Mouse (Mus musculus): ENCODE measurements around the gene Mapk8ip2. TPM values are rescaled to one million over a fixed set of nuclear protein-coding genes. Genes with fewer than 3 reads are reported as not detected.
"Not testable (repeated sequence)": the region's sequence is repeated elsewhere in the genome, so short reads cannot be mapped to it uniquely, and the experiment has no call there.

The Mapk8ip2 gene
- 10 to 100 TPM; 14.3 to 19.0 (median 15.0) TPM for total RNA-seq (2022)

DNA sequence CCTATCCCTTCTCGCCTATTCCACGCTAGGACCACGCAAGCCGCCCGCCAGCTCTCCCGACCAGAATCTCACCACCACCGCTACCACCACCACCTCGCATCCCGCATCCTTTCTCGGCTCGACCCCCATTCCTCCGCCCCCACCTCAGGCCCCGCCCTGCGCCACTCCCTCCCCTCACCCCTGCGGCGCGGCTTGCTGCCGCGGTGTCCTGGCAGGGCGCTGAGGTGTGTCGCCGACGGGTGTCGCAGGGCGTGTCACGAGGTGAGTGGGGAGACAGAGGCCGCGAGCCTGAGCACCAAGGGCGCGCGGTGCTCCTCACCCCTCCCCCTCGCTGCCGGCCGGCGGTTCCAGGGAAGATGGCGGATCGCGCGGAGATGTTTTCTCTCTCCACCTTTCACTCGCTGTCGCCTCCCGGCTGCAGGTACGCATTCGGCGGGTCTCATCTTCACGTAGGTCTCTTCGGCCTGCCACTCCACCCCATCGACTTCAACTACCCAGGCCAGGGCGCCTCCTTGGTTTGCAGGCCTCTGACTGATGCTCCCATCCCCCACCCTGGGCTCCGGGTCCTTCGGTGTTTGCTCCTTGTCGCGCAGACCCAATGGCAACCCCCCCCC is at the start of gene Mapk8ip2:
Mapk8ip2 (plus strand) TSS at position 49 of the 614 bp plus-strand sequence.
- DNase-seq: no peak

DNA sequence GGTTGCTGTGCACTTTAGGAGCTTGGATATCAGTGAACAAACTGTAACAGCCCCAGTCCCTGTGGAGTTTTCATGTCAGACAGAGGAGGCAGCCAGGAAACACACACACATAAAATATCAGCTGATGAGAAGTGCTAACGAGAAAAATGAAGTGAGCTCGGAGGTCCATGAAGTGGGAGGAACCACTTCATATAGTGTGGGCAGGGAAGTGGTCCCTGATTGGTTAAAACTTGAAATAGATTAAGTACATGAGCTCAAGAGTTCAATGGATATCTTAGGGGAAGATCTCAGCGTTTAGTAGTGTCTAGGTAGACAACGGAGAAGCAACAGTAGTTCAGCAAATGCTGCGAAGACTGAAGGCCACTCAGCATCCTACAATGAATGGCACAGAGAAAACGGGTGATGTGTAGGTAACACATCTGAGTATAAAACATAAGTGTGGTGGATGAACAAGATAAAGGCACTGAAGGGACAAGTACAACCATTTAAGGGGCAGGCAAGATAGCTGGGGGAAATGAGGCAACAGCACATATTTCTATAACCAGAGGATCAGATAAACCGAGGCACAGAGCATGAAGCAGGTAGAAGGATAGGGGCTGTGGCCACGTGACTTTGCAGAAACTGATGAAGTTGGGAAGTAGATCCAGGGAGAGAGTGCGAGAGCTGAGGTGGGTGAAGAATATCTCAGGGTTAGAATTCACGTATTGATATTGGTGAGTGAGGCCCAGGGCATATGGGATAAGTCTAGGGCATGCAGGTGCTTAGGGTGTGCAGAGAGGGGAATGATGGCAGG is 48.7 kb upstream of the Mapk8ip2 start:
- DNase-seq: no peak

DNA sequence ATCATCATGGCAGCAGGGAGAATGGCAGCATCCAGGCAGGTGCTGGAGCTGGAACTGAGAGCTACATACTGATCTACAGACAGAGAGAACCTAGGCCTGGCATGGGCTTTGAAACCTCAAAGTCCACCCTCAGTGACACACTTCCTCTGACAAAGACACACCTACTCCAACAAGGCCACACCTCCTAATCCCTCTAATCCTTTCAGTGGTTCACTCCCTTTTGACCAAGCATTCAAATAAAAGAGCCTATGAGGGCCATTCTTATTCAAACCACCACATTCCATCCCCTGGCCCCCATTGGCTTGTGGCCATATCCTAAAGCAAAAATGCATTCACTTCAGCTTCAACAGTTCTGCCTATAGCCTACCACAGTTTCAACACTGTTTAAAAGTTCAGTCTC is 47.0 kb upstream of the Mapk8ip2 start:
- DNase-seq: no peak

DNA sequence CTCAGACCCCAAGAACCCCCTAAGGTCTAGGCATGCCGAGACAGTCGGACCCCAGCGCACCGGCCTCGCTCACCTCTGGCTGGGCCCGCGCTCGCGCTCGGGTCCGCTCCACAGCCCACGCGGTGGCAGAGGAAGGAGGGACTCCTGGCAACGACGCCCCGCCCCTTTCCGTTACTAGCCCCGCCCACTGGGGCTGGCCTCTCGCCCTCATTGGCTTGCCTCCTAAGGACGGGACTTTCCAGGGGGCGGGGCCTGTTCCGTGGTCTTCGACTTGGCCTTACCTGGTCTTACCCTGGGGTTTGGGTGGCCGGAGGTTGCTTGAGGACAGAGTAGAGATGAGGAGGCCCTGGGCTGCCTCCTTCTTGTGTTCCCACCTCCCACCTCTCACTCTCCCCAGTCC is 43.6 kb upstream of the Mapk8ip2 start, which contains the start of gene Syce3:
Syce3 (minus strand) TSS at position 386 of the 400 bp plus-strand sequence.
- no peak for DNase-seq

GRCm38 (mm10) chr15:89415282-89415681 is 38.4 kb upstream of the Mapk8ip2 start:
- no peak for DNase-seq

- no peak for DNase-seq
Measured at GRCm38 (mm10) chr15:89421938-89422337, 31.8 kb upstream of the Mapk8ip2 start.

DNA sequence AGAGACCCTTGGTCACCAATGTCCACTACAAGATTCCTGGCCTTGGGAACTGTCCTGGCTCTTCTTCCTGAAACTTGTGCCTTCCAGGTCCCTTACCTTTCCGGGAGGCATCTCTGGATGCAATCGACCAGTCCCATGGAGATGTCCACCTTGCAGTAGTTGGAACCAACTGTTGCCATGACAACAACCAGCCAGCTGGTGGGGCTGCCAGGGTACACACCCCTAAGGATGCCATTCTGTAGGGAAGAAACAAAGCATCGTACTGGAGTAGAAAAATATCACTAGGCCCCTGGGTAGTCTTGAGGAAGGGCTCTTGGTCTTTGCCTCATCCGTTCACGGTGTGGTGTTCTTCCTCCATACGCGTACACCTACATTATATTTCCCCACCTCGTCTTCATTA is 29.1 kb upstream of the Mapk8ip2 start:
- DNase-seq: no peak

DNA sequence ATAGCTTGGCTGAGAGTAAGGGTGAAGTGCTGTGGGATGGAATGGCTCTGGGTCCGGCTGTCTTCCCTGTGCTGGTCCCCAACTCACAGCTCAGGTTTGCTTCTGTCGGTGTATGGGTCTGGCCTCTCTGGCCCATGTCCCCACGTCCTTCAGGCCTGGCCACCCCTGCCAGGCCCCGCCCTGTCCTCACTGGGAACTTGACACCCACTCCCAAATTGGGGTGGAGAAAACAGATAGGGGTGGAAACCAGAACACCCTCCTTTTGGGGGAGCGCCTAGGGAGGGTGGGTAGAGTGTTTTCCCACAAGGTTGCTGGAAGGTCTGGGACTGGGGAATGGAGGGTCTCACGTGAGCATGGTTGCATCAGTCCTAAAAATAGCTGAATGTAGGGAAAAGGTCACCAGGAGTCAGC is 28.0 kb upstream of the Mapk8ip2 start, which contains the start of gene Cpt1b:
Cpt1b (minus strand) TSS at position 153 of the 411 bp plus-strand sequence.
- no peak for DNase-seq

GRCm38 (mm10) chr15:89426716-89427115 is 27.0 kb upstream of the Mapk8ip2 start:
- no peak for DNase-seq

DNA sequence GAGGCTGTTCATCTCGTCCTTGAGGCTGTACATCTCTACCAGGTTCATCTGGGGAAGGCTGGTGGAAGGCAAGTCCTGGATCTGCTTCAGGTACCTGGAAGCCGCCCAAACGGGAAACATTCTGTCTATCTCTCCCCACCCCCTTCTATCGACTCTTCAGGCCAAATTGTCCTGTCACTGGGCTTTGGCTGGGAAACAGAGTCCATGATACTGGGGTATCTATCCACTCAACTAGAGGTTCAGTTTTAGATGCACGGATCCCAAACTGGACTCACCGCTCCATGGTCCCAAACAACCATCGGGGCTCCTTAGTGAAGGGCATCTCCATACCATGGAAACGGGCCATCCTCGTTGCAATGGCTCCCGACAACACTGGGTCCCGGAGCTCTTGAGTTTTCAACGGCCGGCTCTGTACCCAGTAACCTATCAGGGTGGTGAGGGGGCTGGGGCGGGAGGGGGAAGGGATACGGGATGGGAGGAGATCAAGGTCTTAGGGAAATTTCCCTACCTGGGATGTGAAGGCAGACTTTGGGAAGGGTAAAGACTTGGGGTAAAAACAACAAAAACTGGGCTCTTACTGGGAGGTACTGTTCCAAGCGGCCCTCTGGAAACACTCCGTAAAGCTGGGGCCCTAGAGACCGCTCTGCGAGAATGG is 25.4 kb upstream of the Mapk8ip2 start:
- no peak for DNase-seq

- DNase-seq: no peak
Measured at GRCm38 (mm10) chr15:89428821-89429351, 24.8 kb upstream of the Mapk8ip2 start.

- DNase-seq: peak; percentile 93
Measured at GRCm38 (mm10) chr15:89429352-89430221, 24.1 kb upstream of the Mapk8ip2 start, which contains the start of the genes C730034F03Rik, Gm44502 and Chkb. Gene C730034F03Rik (plus strand): TSS chr15:89429589. Gene Gm44502 (minus strand): TSS chr15:89429696. Gene Chkb (minus strand): TSS chr15:89429908.

DNA sequence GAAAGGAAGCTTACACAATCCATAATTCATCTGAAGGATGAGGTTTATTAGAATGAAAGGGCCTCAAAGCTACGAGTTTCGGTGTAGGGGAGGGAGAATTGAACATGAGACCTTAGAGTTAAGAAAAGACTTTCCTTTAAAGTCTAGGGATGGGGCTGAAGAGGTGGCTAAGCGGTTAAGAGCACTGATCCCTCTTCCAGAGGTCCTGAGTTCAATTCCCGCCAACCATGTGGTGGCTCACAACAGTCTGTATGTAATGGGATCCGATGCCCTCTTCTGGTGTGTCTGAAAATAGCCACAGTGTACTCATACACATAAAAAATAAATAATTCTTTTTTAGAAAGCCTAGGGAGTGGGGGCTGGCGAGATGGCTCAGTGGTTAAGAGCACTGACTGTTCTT is 23.4 kb upstream of the Mapk8ip2 start:
- no peak for DNase-seq

GRCm38 (mm10) chr15:89430771-89431170 is 22.9 kb upstream of the Mapk8ip2 start:
- DNase-seq: not testable (repeated sequence)

- DNase-seq: no peak
Measured at GRCm38 (mm10) chr15:89431271-89431670, 22.4 kb upstream of the Mapk8ip2 start.

GRCm38 (mm10) chr15:89431806-89432205 is 21.9 kb upstream of the Mapk8ip2 start:
- no peak for DNase-seq

DNA sequence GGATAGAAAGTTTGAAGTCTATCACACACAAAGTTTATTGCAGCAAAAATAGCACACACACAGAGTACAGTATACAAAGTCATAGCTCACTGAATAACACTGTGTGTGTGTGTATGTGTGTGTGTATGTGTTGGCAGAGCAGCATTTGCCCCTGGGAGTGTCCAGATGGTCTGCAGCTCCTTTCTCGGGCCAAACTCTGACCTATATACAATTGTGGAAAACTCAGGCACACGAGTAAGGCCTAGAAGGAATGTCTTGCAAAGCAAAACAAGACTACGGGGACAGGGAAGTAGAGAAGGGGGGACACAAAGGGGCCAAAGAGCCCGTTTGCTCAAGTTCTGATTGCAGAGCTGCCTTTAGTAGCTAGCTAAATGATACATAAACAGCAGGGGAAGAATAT is 20.8 kb upstream of the Mapk8ip2 start:
- DNase-seq: no peak

GRCm38 (mm10) chr15:89434136-89434535 is 19.6 kb upstream of the Mapk8ip2 start:
- no peak for DNase-seq

DNA sequence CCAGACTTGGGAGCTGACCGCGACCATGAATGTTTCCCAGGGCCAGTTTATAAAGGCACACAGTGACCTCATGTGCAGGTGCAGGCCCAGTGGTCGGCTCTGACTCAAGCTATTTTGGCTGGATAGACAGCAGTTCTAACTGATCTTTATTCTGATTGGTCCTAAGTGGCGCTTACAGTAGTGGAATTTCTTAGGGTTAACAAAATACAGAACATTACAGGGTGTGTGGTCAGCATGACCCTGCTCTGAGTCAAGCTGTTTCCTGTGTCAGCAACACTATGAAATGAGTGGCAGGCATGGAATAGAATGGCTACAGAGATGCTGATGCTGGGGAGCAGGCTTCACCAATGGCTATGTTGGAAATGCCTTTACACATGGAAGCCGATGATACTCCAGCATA is 17.8 kb upstream of the Mapk8ip2 start:
- DNase-seq: no peak

- DNase-seq: no peak
Measured at GRCm38 (mm10) chr15:89442486-89443070, 11.1 kb upstream of the Mapk8ip2 start.

Measured in adrenal gland, adult 8-10 months (tissue).